Mouse (Mus musculus): ENCODE results near the gene Nudt9. TPM values are rescaled to one million over a fixed set of nuclear protein-coding genes. Genes with fewer than 3 reads are reported as not detected.

The Nudt9 gene
- total and polyA plus RNA-seq, 3 experiments: 63.0 to 113 (median 73.2) TPM

Small RNA genes lying within 50 kb of the gene (microRNA-seq; reads per million reads assigned to microRNA genes)
- 0 reads per million in 2 experiments for gene Mir5619

Other genes starting within 250 kb of the Nudt9 start
- gene Klhl8, start 135.0 kb upstream of the Nudt9 start, total RNA-seq (2021): 10 to 100 TPM; 15.2 to 17.7 TPM
- 3.7 and 4.0 TPM in 2 replicates for gene Klhl8, start 135.0 kb upstream of the Nudt9 start, polyA plus RNA-seq (2012; rRNA removed)
- 1 to 10 TPM in 1 of 2 experiments, not detected in 1; 1.4 TPM for gene Hsd17b13, start 68.9 kb upstream of the Nudt9 start, total RNA-seq (2021)
- gene Hsd17b13, start 68.9 kb upstream of the Nudt9 start, polyA plus RNA-seq (2012; rRNA removed): not detected in 2 replicates
- 10 to 100 TPM; 67.2 to 69.0 TPM for gene Hsd17b11, start 24.4 kb upstream of the Nudt9 start, total RNA-seq (2021)
- gene Hsd17b11, start 24.4 kb upstream of the Nudt9 start, polyA plus RNA-seq (2012; rRNA removed): 18.2 and 19.2 TPM in 2 replicates
- not detected for gene Gm17660, start 31.3 kb downstream of the Nudt9 start, total RNA-seq (2021)
- gene Gm17660, start 31.3 kb downstream of the Nudt9 start, polyA plus RNA-seq (2012; rRNA removed): not detected in 2 replicates
- 10 to 100 TPM; 30.4 to 30.6 TPM for gene Sparcl1, start 67.4 kb downstream of the Nudt9 start, total RNA-seq (2021)
- 10.9 and 13.1 TPM in 2 replicates for gene Sparcl1, start 67.4 kb downstream of the Nudt9 start, polyA plus RNA-seq (2012; rRNA removed)
- gene Dspp, start 124.4 kb downstream of the Nudt9 start, total RNA-seq (2021): not detected
- gene Dspp, start 124.4 kb downstream of the Nudt9 start, polyA plus RNA-seq (2012; rRNA removed): not detected in 2 replicates
- under 1 TPM in 1 of 2 experiments, not detected in 1; 0.10 TPM for gene Dmp1, start 156.3 kb downstream of the Nudt9 start, total RNA-seq (2021)
- not detected in 2 replicates for gene Dmp1, start 156.3 kb downstream of the Nudt9 start, polyA plus RNA-seq (2012; rRNA removed)